In the genomic region with DNA sequence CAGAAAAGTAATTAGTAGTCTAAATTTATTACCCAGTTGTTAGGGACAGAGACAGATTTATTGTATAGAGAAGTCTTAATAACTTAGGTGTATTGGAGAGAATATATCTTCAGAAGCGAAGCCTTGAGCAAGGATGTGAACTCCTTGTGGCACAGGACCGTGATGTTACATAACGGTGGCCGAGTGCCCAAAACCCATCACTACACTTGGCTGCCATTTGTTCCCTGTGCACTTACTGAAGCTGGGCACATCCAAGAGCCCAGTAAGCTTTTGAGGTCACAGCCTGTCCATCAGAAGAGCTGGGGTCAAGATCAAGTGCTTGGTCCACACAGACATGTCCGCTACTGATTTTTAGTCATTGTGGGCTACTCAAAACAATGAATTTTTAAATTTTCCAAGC, we compare ENCODE assay signal across 18 mouse cellular contexts. TPM values are rescaled to one million over a fixed set of nuclear protein-coding genes. Genes with fewer than 3 reads are reported as not detected.
DNase-seq lines count a peak whose midpoint lies in the region; ATAC-seq and TF ChIP-seq lines count a peak whose summit lies in the region.
"Had no signal": no experiment of that assay in that cellular context is flagged by ENCODE, and none has a peak within 500 bp of the region (broad histone marks: within the 10 kb centered on the region; RNA-seq: fewer than 3 reads in every experiment).

No protein-coding gene starts in this region.

- no peak overlapping the region for H3K9ac ChIP-seq in intestine, embryonic 15.5 days
- H3K9ac ChIP-seq: hindbrain, embryonic 15.5 days; liver, embryonic 13.5 days; midbrain, embryonic 12.5 days had no signal

- H3K36me3 ChIP-seq in intestine, embryonic 15.5 days = no peaks in the 10 kb centered on the region
- H3K36me3 ChIP-seq: hindbrain, embryonic 15.5 days; limb, embryonic 10.5 days; liver, embryonic 13.5 days; midbrain, embryonic 12.5 days had no signal

- no peak overlapping the region for H3K4me2 ChIP-seq in intestine, embryonic 15.5 days (replicated peaks)
- H3K4me2 ChIP-seq: hindbrain, embryonic 15.5 days; liver, embryonic 13.5 days; midbrain, embryonic 12.5 days had no signal

- no peak for TF ChIP-seq CTCF in cerebellum, adult 2 months (IDR thresholded peaks at IDR 0.05; ENCODE audit: borderline replicate concordance, insufficient read depth, low read depth, low read length)

- TF ChIP-seq POLR2A in cerebellum, adult 2 months (IDR thresholded peaks at IDR 0.05; ENCODE audit: borderline replicate concordance, insufficient read depth, low read length) = no peak

- no peak for ATAC-seq in intestine, embryonic 15.5 days
- ATAC-seq: Patski had no signal

- H3K4me3 ChIP-seq in cerebellum, adult 2 months (replicated peaks; ENCODE audit: insufficient read depth, low read depth, low read length) = no peak overlapping the region
- no peak overlapping the region for H3K4me3 ChIP-seq in intestine, embryonic 15.5 days (replicated peaks)
- H3K4me3 ChIP-seq: hindbrain, embryonic 15.5 days; limb, embryonic 10.5 days; liver, embryonic 13.5 days; midbrain, embryonic 12.5 days had no signal

- H3K9me3 ChIP-seq in intestine, embryonic 15.5 days = no peaks in the 10 kb centered on the region
- H3K9me3 ChIP-seq: hindbrain, embryonic 15.5 days; limb, embryonic 10.5 days; liver, embryonic 13.5 days; midbrain, embryonic 12.5 days had no signal

- 41% methylated on average over 5 of the region's 5 CpGs for WGBS in cerebellum, adult 2 months
- WGBS in intestine, embryonic 15.5 days = 82% methylated on average over 5 of the region's 5 CpGs

- intact Hi-C loops in left cerebral cortex, postnatal 4 days (cut with DNase I) = loop anchor here (5.0 kb wide), 1 partner anchor 974 kb away; no protein-coding TSS in a partner anchor
- intact Hi-C loops in left cerebral cortex, postnatal 36 days (cut with DNase I) = loop anchor here (5.0 kb wide), 1 partner anchor 554 kb away; no protein-coding TSS in a partner anchor

- H3K4me1 ChIP-seq in cerebellum, adult 2 months (ENCODE audit: control insufficient read depth, insufficient read depth, low read length) = no peaks in the 10 kb centered on the region
- H3K4me1 ChIP-seq in intestine, embryonic 15.5 days (replicated peaks) = peaks cover 11% of the 10 kb centered on the region

- DNase-seq in cerebellum, adult 11 months = peak; percentile 18
- no peak for DNase-seq in cerebellum, postnatal 4 days (ENCODE audit: low spot score in 2 of 2)
- DNase-seq in left cerebral cortex, postnatal 4 days = peak; percentile 51
- DNase-seq in left cerebral cortex, postnatal 36 days (ENCODE audit: low spot score in 2 of 2) = no peak
- DNase-seq in cerebellum, adult 2 months = peak; percentile 50 to 68
- peak; percentile 44 for DNase-seq in gonadal fat pad, adult 2 months (ENCODE audit: low read depth)
- DNase-seq in embryo, embryonic 10 days (ENCODE audit: low spot score) = no peak
- DNase-seq: heart, postnatal 14 days; kidney, adult 9 months; liver, embryonic 13.5 days; lung, postnatal 10 days; thymus, postnatal 4 days had no signal

- H3K27me3 ChIP-seq in cerebellum, adult 2 months (ENCODE audit: control insufficient read depth, insufficient read depth, low read length) = no peaks in the 10 kb centered on the region
- peaks cover 2% of the 10 kb centered on the region; the same call in 1 of the 2 replicates for H3K27me3 ChIP-seq in intestine, embryonic 15.5 days (replicated peaks)
- H3K27me3 ChIP-seq: hindbrain, embryonic 15.5 days had no signal

- H3K27ac ChIP-seq in cerebellum, adult 2 months (ENCODE audit: insufficient read depth, low read length) = no peak overlapping the region
- no peak overlapping the region for H3K27ac ChIP-seq in intestine, embryonic 15.5 days
- H3K27ac ChIP-seq: hindbrain, embryonic 15.5 days; limb, embryonic 10.5 days; liver, embryonic 13.5 days; midbrain, embryonic 12.5 days; stomach, postnatal 0 days had no signal

RNA-seq across cellular contexts. Expression of a gene that starts 19.5 kb away (rescaled TPM):
- 10 to 100 TPM; 16.6 to 20.1 TPM for total RNA-seq in left cerebral cortex, postnatal 4 days (2021)
- total RNA-seq in left cerebral cortex, postnatal 36 days (2021) = 10 to 100 TPM; 20.0 to 20.3 TPM
- 4.1 and 5.1 TPM in 2 replicates for polyA plus RNA-seq in cerebellum, adult 2 months (2012; rRNA removed)
- polyA plus RNA-seq in gonadal fat pad, adult 2 months (2012; rRNA removed) = 2.3 and 4.0 TPM in 2 replicates
- 0.24 and 0.57 TPM in 2 replicates for polyA plus RNA-seq in intestine, embryonic 15.5 days (2015; fragmentation: Nextera tagmentation; extraction: Ambion mirVana)
- polyA plus RNA-seq: liver, embryonic 13.5 days had no signal

Comparison
In these comparisons a context has a peak if more than half of its experiments do, and no peak if none do; other contexts are left out.
1. DNase-seq: peak in cerebellum, adult 11 months (single experiment), left cerebral cortex, postnatal 4 days (single experiment), cerebellum, adult 2 months (2 of 2) and gonadal fat pad, adult 2 months (single experiment); none in cerebellum, postnatal 4 days (0 of 2), left cerebral cortex, postnatal 36 days (0 of 2) and embryo, embryonic 10 days (single experiment).